Mouse (Mus musculus) urinary bladder, adult 18-20 months (tissue): ENCODE results near the gene Impdh1.

Experiments used
- DNase-seq, 2 experiments: peaks; one replicate each; pipeline ENCODE4 v3.0.0; 2022; ENCODE audit warnings: low spot score in 2 of 2, mixed read lengths in 2 of 2

Gene Impdh1

GRCm38 (mm10) chr6:29213436-29213835 lies 2.7 kb downstream of the Impdh1 start:
- no peak for DNase-seq

GRCm38 (mm10) chr6:29211806-29212492 lies 4.2 kb downstream of the Impdh1 start:
- DNase-seq, result peak; percentile 68 to 76

GRCm38 (mm10) chr6:29211146-29211545 lies 5.0 kb downstream of the Impdh1 start:
- DNase-seq, result no peak

- DNase-seq, result no peak
Measured at GRCm38 (mm10) chr6:29210231-29210936, 5.8 kb downstream of the Impdh1 start.

GRCm38 (mm10) chr6:29208178-29208577 lies 8.0 kb downstream of the Impdh1 start:
- DNase-seq, result no peak

GRCm38 (mm10) chr6:29207017-29207416 lies 9.1 kb downstream of the Impdh1 start:
- DNase-seq, result no peak

GRCm38 (mm10) chr6:29206006-29206405 lies 10.2 kb downstream of the Impdh1 start:
- DNase-seq, result no peak

- no peak for DNase-seq
Measured at GRCm38 (mm10) chr6:29204932-29205614, 11.1 kb downstream of the Impdh1 start.

- no peak for DNase-seq
Measured at GRCm38 (mm10) chr6:29203861-29204585, 12.1 kb downstream of the Impdh1 start.

- DNase-seq, result no peak
Measured at GRCm38 (mm10) chr6:29203096-29203495, 13.1 kb downstream of the Impdh1 start.

GRCm38 (mm10) chr6:29201988-29202387 lies 14.2 kb downstream of the Impdh1 start:
- DNase-seq, result no peak

GRCm38 (mm10) chr6:29201341-29201740 lies 14.8 kb downstream of the Impdh1 start:
- no peak for DNase-seq

- DNase-seq, result no peak
Measured at GRCm38 (mm10) chr6:29200496-29200895, 15.7 kb downstream of the Impdh1 start.

GRCm38 (mm10) chr6:29199223-29199855 lies 16.8 kb downstream of the Impdh1 start:
- no peak for DNase-seq

- DNase-seq, result peak; percentile 73 to 78
Measured at GRCm38 (mm10) chr6:29198309-29199222, 17.6 kb downstream of the Impdh1 start.

- DNase-seq, result no peak
Measured at GRCm38 (mm10) chr6:29195846-29196698, 20.1 kb downstream of the Impdh1 start.

GRCm38 (mm10) chr6:29195146-29195545 lies 21.0 kb downstream of the Impdh1 start:
- no peak for DNase-seq

- no peak for DNase-seq
Measured at GRCm38 (mm10) chr6:29193961-29194750, 22.0 kb downstream of the Impdh1 start.

- DNase-seq, result no peak
Measured at GRCm38 (mm10) chr6:29187936-29188335, 28.2 kb downstream of the Impdh1 start.
